In the genomic region with DNA sequence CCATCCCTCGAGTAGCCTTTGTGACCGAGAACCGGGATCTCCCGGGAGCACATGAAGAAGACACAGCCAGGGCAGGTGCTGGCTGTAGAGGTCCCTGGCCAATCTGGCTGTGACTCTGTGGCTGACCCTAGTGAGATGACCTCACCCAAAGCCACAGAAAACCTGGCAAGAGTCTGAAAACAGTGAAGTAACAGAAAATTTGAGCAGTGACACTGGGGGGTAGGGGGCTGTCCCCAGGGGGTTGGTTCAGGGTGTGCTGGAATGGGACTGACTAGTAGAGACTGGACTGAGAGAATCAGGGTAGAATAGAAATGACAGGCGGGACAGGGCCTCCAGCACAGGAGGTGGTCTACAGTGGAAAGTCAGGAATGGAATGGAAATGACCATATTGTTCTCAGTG, we compare ENCODE assay signal across 1 mouse cellular context.
TF ChIP-seq lines count a peak whose summit lies in the region.

No protein-coding gene starts in this region.

TF ChIP-seq in CH12.LX, 34 proteins besides CTCF, POLR2A, EP300 and RAD21 (continued from another document):
- TF ChIP-seq MXI1 (IDR thresholded peaks at IDR 0.05; ENCODE audit: low read depth, low read length) (no peak; the same call in 1 of the 2 replicates), BHLHE40 (IDR thresholded peaks at IDR 0.05; ENCODE audit: low read depth, low read length) (0 out of 2 replicates have a peak, but pooled peaks have one; percentile 7), HCFC1 (IDR thresholded peaks at IDR 0.05; ENCODE audit: low read depth, low read length) (no peak), JUN (IDR thresholded peaks at IDR 0.05; ENCODE audit: insufficient read depth, low read depth, low read length) (no peak), SMC3 (IDR thresholded peaks at IDR 0.05; ENCODE audit: low read depth, low read length) (no peak), MAX (IDR thresholded peaks at IDR 0.05; ENCODE audit: low read length) (no peak; the same call in 1 of the 2 replicates), PAX5 (IDR thresholded peaks at IDR 0.05; ENCODE audit: low read length) (no peak), CHD1 (IDR thresholded peaks at IDR 0.05; ENCODE audit: low read depth, low read length) (peak; percentile 79; the same call in 1 of the 2 replicates)
